Mouse (Mus musculus): ENCODE measurements around the gene Mtmr4. TPM values are rescaled to one million over a fixed set of nuclear protein-coding genes. Genes with fewer than 3 reads are reported as not detected.

The Mtmr4 gene
- polyA plus RNA-seq (2012; rRNA removed), result 27.3 and 29.5 TPM in 2 replicates

DNA sequence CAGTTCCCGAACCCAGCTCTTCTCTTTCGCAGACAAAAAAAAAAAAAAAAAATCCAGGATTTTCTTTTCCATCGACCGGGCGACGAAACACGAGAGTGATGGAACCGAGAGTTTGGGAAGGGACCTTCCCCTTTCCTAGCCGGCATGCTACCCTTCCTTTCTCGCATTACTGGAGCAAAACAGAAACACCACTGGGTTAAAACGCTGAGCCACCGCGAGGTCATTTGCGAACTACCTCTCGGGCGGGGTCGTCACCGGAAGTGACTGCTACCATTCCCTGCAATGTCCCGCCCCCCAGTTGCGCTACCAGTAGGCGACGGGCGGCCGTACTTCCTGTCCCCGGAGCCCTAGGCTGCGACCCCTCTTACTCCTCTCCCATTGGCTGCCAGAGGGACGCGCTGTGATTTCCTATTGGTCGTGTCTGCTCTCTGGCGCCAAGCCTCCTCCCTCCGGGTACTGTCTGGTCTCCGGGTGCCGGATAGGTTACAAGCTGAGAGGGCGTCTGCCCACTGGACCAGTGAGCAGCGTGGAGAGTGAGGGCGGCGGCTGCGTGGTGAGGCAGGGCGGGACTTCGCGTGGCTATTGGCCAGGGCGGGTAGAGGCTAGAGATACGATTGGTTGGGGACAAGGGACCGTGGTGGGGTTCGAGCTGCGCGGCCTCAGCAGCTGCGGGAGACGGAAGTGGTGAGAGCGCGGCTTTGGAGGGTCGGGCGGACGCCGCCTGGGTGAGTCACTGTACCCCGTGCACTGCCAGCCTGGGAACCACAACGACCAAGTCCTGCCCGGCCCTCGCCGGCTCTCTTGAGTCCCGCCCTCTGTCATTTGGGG lies at the start of gene Mtmr4:
TSS of gene Mtmr4 (plus strand) at position 637 of the 828 bp plus-strand sequence.

DNA sequence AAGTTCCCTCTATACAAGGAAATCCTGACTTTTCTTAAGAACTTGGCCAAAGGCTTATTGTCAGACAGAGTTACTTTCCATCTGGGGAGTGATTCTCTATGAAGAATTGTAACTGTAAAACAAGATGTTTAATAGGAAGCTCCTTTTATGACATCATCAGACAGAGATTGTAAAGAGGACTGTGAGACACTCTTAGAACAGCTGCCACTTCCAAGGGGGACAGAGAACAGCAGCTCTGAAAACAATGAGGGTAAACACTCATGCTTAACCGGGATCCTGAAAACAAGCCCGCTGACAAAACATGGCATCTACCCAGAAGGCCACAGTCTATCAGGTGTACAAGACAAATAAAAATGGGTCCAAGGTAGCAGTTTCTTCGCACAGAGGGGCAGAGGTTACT lies 25.5 kb upstream of the Mtmr4 start, which contains the start of gene Gm11492:
TSS of gene Gm11492 (plus strand) at position 153 of the 400 bp plus-strand sequence.

DNA sequence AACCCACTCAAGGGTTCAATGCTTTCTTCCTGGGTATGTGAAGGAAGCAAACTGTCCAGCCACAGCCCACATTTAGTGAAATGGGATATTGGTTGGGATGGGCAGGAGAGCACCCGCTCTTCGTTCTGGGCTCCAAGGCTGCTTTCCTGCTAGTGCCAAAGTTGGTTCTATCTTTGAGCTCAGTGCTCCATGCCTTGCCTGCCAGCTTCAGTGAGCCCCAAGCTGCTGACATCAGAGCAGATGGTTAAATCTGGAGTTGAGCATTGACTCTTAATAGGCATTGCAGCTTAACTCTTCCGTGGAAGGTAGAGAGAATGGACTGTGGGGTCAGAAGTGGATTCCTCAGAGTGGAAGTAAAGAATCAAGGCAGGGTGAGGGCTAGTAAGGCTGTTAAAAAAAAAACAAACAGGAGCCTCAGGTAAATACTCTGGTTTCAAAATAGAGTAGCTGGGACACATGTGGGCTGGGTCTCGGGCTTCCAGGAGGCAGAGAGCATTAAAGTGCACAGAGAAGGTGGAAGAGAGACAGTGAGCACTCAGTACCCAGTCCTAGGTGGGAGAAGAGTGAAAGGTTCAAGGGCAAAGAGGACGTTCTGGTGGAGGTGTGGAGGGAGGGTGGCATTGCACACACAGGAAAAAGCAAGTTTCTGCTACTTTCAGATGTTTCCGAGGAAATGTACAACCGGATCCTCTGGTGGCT lies 23.6 kb upstream of the Mtmr4 start, which contains the start of gene Sept4:
TSS of gene Sept4 (plus strand) at position 649 of the 699 bp plus-strand sequence.

DNA sequence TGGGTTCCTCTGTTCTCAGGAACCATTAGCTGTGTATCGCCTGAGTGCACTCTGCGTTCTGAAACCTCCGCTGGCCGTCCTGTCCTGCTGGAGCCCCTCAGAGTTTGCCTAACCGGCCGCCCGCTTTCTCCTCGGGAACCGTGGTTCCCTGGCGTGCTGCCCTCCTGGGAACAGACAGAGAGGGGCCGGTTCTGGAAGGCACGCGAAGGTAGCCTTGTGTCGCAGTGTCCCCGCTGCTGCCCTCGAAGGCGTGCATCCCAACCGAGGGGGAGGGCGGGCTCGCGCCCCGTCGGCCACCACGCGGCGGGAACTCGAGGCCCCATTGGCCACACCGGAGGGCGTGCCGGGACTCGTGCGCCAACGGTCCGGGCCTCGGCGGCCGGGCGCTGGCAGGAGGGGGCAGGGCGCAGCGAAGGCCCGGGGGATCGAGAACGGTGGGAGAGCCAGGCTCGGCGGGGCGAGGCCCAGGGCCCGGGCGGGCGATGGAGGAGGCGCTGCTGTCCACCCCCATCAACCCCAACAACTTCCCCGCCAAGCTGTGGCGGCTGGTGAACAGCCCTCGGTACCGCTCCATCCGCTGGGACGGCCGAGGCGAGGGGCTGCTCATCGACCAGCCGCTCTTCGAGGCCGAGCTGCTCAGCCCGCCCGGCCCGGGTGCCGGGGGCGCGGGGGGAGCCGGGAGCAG lies 25.0 kb downstream of the Mtmr4 start, which contains the start of gene Hsf5:
TSS of gene Hsf5 (plus strand) at position 375 of the 685 bp plus-strand sequence.

DNA sequence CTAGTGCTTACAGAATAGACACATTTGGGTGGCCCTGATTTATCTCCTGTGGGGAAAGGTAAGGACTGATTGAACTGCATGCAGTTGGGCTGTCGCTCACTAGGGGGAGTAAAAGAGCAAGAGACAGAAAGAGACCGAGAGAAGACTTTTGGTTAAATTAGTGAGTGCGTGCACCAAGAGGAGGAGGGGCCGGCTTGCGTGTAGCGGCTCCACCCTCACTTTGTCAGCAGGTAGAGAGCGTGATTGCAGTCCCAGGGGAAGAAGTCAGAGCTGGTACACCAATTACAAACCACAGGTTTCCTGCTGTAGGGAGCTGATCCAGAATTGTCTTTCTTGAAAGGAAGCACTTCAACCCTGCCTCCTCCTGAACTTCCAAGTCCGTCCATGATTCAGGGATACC lies 70.4 kb downstream of the Mtmr4 start, which contains the start of gene Rnf43:
TSS of gene Rnf43 (plus strand) at position 316 of the 400 bp plus-strand sequence.

Other genes starting within 250 kb of the Mtmr4 start
- 0.86 and 0.87 TPM in 2 replicates for gene Ppm1e, start 233.1 kb upstream of the Mtmr4 start, polyA plus RNA-seq (2012; rRNA removed)
- gene Rad51c, start 187.2 kb upstream of the Mtmr4 start, polyA plus RNA-seq (2012; rRNA removed), result 0.38 and 0.52 TPM in 2 replicates
- 0.08 and 0.16 TPM in 2 replicates for gene Tex14, start 187.1 kb upstream of the Mtmr4 start, polyA plus RNA-seq (2012; rRNA removed)
- not detected in 2 replicates for gene Gm11492, start 25.5 kb upstream of the Mtmr4 start, polyA plus RNA-seq (2012; rRNA removed)
- 15.0 and 17.0 TPM in 2 replicates for gene Sept4, start 23.3 kb upstream of the Mtmr4 start, polyA plus RNA-seq (2012; rRNA removed)
- gene Hsf5, start 25.0 kb downstream of the Mtmr4 start, polyA plus RNA-seq (2012; rRNA removed), result 0.06 TPM in 2 replicates
- 23.8 and 24.7 TPM in 2 replicates for gene Rnf43, start 70.6 kb downstream of the Mtmr4 start, polyA plus RNA-seq (2012; rRNA removed)
- 33.1 and 41.4 TPM in 2 replicates for gene Supt4a, start 145.4 kb downstream of the Mtmr4 start, polyA plus RNA-seq (2012; rRNA removed)
- 0.90 and 1.5 TPM in 2 replicates for gene Tspoap1, start 168.4 kb downstream of the Mtmr4 start, polyA plus RNA-seq (2012; rRNA removed)
- gene Mpo, start 201.4 kb downstream of the Mtmr4 start, polyA plus RNA-seq (2012; rRNA removed), result 0.20 and 0.34 TPM in 2 replicates
- 178 and 221 TPM in 2 replicates for gene Lpo, start 236.1 kb downstream of the Mtmr4 start, polyA plus RNA-seq (2012; rRNA removed)